Comparison of ENCODE assay signal across 8 mouse cellular contexts in the genomic region with DNA sequence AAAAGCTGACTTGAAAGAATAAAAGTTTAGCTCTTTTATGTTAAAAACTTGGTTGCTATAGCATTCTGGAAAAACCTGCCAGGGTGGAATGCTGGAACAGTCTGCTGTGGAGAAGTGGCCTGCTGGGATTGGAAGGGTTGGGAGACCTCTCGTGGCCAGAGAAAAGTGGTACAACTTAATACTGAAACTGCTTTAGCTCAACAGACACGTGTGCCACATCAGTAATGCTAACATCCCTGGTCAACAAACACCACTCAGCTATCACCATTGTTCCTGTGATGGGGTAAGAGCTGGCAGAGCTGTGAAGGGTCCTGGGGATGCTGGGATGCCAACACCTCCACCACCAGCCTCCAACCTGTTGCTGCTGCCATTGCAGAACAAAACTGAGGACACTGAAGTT. TPM values are rescaled to one million over a fixed set of nuclear protein-coding genes. Genes with fewer than 3 reads are reported as not detected.
DNase-seq lines count a peak whose midpoint lies in the region; ATAC-seq and TF ChIP-seq lines count a peak whose summit lies in the region.

No protein-coding gene starts in this region.

- peak; percentile 60 for TF ChIP-seq CTCF in gastrocnemius, adult 2 months (IDR thresholded peaks at IDR 0.05)
- TF ChIP-seq CTCF in stomach, postnatal 0 days (IDR thresholded peaks at IDR 0.05; ENCODE audit: low read depth): peak; percentile 81

- WGBS in embryonic facial prominence, embryonic 14.5 days: 2% methylated on average over 2 of the region's 2 CpGs
- 5% methylated on average over 2 of the region's 2 CpGs for WGBS in hindbrain, embryonic 12.5 days
- WGBS in stomach, postnatal 0 days: 3% methylated on average over 2 of the region's 2 CpGs

- H3K9me3 ChIP-seq in embryonic facial prominence, embryonic 14.5 days (ENCODE audit: control insufficient read depth, low read length): no peaks in the 10 kb centered on the region
- H3K9me3 ChIP-seq in hindbrain, embryonic 12.5 days (replicated peaks): no peaks in the 10 kb centered on the region
- no peaks in the 10 kb centered on the region for H3K9me3 ChIP-seq in stomach, postnatal 0 days (ENCODE audit: control insufficient read depth, low read length)

- intact Hi-C loops in gastrocnemius, adult 2 months (cut with DNase I): loop anchor here (2.0 to 5.0 kb wide), 2 partner anchors 231 to 296 kb away; partner anchors contain the start of gene Calhm5

- no peaks in the 10 kb centered on the region for H3K4me1 ChIP-seq in embryonic facial prominence, embryonic 14.5 days (ENCODE audit: control insufficient read depth, insufficient read depth, low read length)
- no peaks in the 10 kb centered on the region for H3K4me1 ChIP-seq in hindbrain, embryonic 12.5 days
- H3K4me1 ChIP-seq in stomach, postnatal 0 days (replicated peaks; ENCODE audit: control insufficient read depth, insufficient read depth): no peaks in the 10 kb centered on the region

- ATAC-seq in embryonic facial prominence, embryonic 14.5 days (ENCODE audit: low read depth): peak; percentile 75
- peak; percentile 83 for ATAC-seq in hindbrain, embryonic 12.5 days (ENCODE audit: low FRiP score)
- peak; percentile 86 for ATAC-seq in megakaryocyte progenitor cell, adult 5-6 weeks (replicated peaks; ENCODE audit: poor library complexity)
- ATAC-seq in stomach, postnatal 0 days (ENCODE audit: low FRiP score, low TSS enrichment): peak; percentile 63; the same call in 1 of the 2 replicates

- H3K27me3 ChIP-seq in embryonic facial prominence, embryonic 14.5 days (replicated peaks; ENCODE audit: control insufficient read depth, insufficient read depth, low read length): no peaks in the 10 kb centered on the region
- no peaks in the 10 kb centered on the region for H3K27me3 ChIP-seq in hindbrain, embryonic 12.5 days
- H3K27me3 ChIP-seq in stomach, postnatal 0 days (ENCODE audit: control insufficient read depth, insufficient read depth, low read length): no peaks in the 10 kb centered on the region

- no peak for TF ChIP-seq EP300 in stomach, postnatal 0 days (optimal IDR thresholded peaks at IDR 0.05)

- peak; percentile 37 for DNase-seq in gastrocnemius, adult 2 months
- no peak for DNase-seq in gastrocnemius, postnatal 25 days
- DNase-seq in adrenal gland, postnatal 14 days: peak; percentile 46
- peak; percentile 78 for DNase-seq in embryonic facial prominence, embryonic 14.5 days (ENCODE audit: low spot score)
- DNase-seq in layer of hippocampus, postnatal 36 days: peak; percentile 24
- peak; percentile 44 for DNase-seq in stomach, postnatal 0 days (ENCODE audit: low spot score)

- no peak overlapping the region for H3K27ac ChIP-seq in gastrocnemius, adult 2 months
- H3K27ac ChIP-seq in embryonic facial prominence, embryonic 14.5 days (replicated peaks; ENCODE audit: low read depth, low read length): no peak overlapping the region; the same call in 1 of the 2 replicates
- H3K27ac ChIP-seq in hindbrain, embryonic 12.5 days: no peak overlapping the region
- no peak overlapping the region for H3K27ac ChIP-seq in stomach, postnatal 0 days (replicated peaks)

- no peak overlapping the region for H3K4me3 ChIP-seq in gastrocnemius, adult 2 months
- H3K4me3 ChIP-seq in embryonic facial prominence, embryonic 14.5 days (ENCODE audit: low read depth, low read length): no peak overlapping the region
- no peak overlapping the region for H3K4me3 ChIP-seq in hindbrain, embryonic 12.5 days
- no peak overlapping the region for H3K4me3 ChIP-seq in stomach, postnatal 0 days (ENCODE audit: low read depth, low read length)

- H3K9ac ChIP-seq in embryonic facial prominence, embryonic 14.5 days (ENCODE audit: low read depth, low read length): no peak overlapping the region
- H3K9ac ChIP-seq in hindbrain, embryonic 12.5 days: no peak overlapping the region
- H3K9ac ChIP-seq in stomach, postnatal 0 days (ENCODE audit: low read length): no peak overlapping the region

- no peaks in the 10 kb centered on the region for H3K36me3 ChIP-seq in embryonic facial prominence, embryonic 14.5 days (ENCODE audit: control insufficient read depth, insufficient read depth, low read length)
- H3K36me3 ChIP-seq in hindbrain, embryonic 12.5 days: no peaks in the 10 kb centered on the region
- no peaks in the 10 kb centered on the region for H3K36me3 ChIP-seq in stomach, postnatal 0 days (ENCODE audit: control insufficient read depth, insufficient read depth, low read length)

- H3K4me2 ChIP-seq in embryonic facial prominence, embryonic 14.5 days (ENCODE audit: low read depth, low read length): no peak overlapping the region
- H3K4me2 ChIP-seq in hindbrain, embryonic 12.5 days (replicated peaks): no peak overlapping the region
- H3K4me2 ChIP-seq in stomach, postnatal 0 days (replicated peaks; ENCODE audit: low read depth): no peak overlapping the region

RNA-seq across cellular contexts. Expression of gene Tspyl4, which starts 31.1 kb away (rescaled TPM):
- 1 to 10 TPM; 1.4 to 1.5 TPM for total RNA-seq in gastrocnemius, adult 2 months (2021)
- total RNA-seq in gastrocnemius, postnatal 25 days (2021): 1 to 10 TPM; 1.1 to 1.2 TPM
- total RNA-seq in adrenal gland, postnatal 14 days (2021): 12.5 and 16.1 TPM in 2 replicates
- 11.8 and 12.0 TPM in 2 replicates for polyA plus RNA-seq in embryonic facial prominence, embryonic 14.5 days (2014; fragmentation: Nextera tagmentation; extraction: Ambion mirVana)
- 134 and 153 TPM in 2 replicates for polyA plus RNA-seq in hindbrain, embryonic 12.5 days (2016; fragmentation: Nextera tagmentation; extraction: Ambion mirVana)
- total RNA-seq in layer of hippocampus, postnatal 36 days (2021): 100 to 1,000 TPM; 346 to 384 TPM
- 3.2 and 3.6 TPM in 2 replicates for total RNA-seq in megakaryocyte progenitor cell, adult 5-6 weeks (2015)
- total RNA-seq in megakaryocyte progenitor cell, adult 5-6 weeks (2017): 1.0 and 1.8 TPM in 2 replicates
- polyA plus RNA-seq in stomach, postnatal 0 days (2015; fragmentation: Nextera tagmentation; extraction: Ambion mirVana): 11.9 and 12.8 TPM in 2 replicates

RNA-seq across cellular contexts. Expression of gene Tspyl1, which starts 46.3 kb away (rescaled TPM):
- 10 to 100 TPM; 54.4 to 57.2 TPM for total RNA-seq in gastrocnemius, adult 2 months (2021)
- total RNA-seq in gastrocnemius, postnatal 25 days (2021): 10 to 100 TPM; 45.0 to 47.0 TPM
- 52.2 and 54.2 TPM in 2 replicates for total RNA-seq in adrenal gland, postnatal 14 days (2021)
- polyA plus RNA-seq in embryonic facial prominence, embryonic 14.5 days (2014; fragmentation: Nextera tagmentation; extraction: Ambion mirVana): 43.8 and 45.7 TPM in 2 replicates
- polyA plus RNA-seq in hindbrain, embryonic 12.5 days (2016; fragmentation: Nextera tagmentation; extraction: Ambion mirVana): 129 and 140 TPM in 2 replicates
- total RNA-seq in layer of hippocampus, postnatal 36 days (2021): 100 to 1,000 TPM; 151 to 170 TPM
- 29.5 and 34.2 TPM in 2 replicates for total RNA-seq in megakaryocyte progenitor cell, adult 5-6 weeks (2015)
- total RNA-seq in megakaryocyte progenitor cell, adult 5-6 weeks (2017): 36.7 and 36.9 TPM in 2 replicates
- 46.7 and 49.1 TPM in 2 replicates for polyA plus RNA-seq in stomach, postnatal 0 days (2015; fragmentation: Nextera tagmentation; extraction: Ambion mirVana)

Comparison
In these comparisons a context has a peak if more than half of its experiments do, and no peak if none do; other contexts are left out.
1. RNA of gene Tspyl4, which starts 31.1 kb away (total RNA-seq): 346 to 384 TPM in layer of hippocampus, postnatal 36 days; 12.5 to 16.1 TPM in adrenal gland, postnatal 14 days, 1.0 to 3.6 TPM in megakaryocyte progenitor cell, adult 5-6 weeks, 1.4 to 1.5 TPM in gastrocnemius, adult 2 months and 1.1 to 1.2 TPM in gastrocnemius, postnatal 25 days; every median in the first group is over 10 times any median in the second.
2. Peak in every context shown above with its lines, with median percentiles within 50 percentile points of each other: ATAC-seq.